Mouse (Mus musculus): Measurements from ENCODE around the gene Copz1.

Copz1 gene

GRCm38 (mm10) chr15:103295851-103296250 is 23.3 kb downstream of the Copz1 start:
- no peak for DNase-seq

GRCm38 (mm10) chr15:103297313-103297712 is 24.8 kb downstream of the Copz1 start:
- DNase-seq, result no peak

- DNase-seq, result no peak
Measured at GRCm38 (mm10) chr15:103298026-103298425, 25.5 kb downstream of the Copz1 start.

- no peak for DNase-seq
Measured at GRCm38 (mm10) chr15:103298861-103299616, 26.5 kb downstream of the Copz1 start.

GRCm38 (mm10) chr15:103299644-103300043 is 27.1 kb downstream of the Copz1 start:
- DNase-seq, result peak; percentile 13

- DNase-seq, result peak; percentile 34
Measured at GRCm38 (mm10) chr15:103300067-103300471, 27.6 kb downstream of the Copz1 start.

- DNase-seq, result peak; percentile 12
Measured at GRCm38 (mm10) chr15:103300560-103300959, 28.0 kb downstream of the Copz1 start.

GRCm38 (mm10) chr15:103301046-103301445 is 28.5 kb downstream of the Copz1 start:
- DNase-seq, result no peak

- no peak for DNase-seq
Measured at GRCm38 (mm10) chr15:103301547-103302340, 29.2 kb downstream of the Copz1 start.

- DNase-seq, result no peak
Measured at GRCm38 (mm10) chr15:103302341-103303021, 30.0 kb downstream of the Copz1 start.

GRCm38 (mm10) chr15:103303916-103304615 is 31.6 kb downstream of the Copz1 start:
- DNase-seq, result no peak

- DNase-seq, result no peak
Measured at GRCm38 (mm10) chr15:103304616-103304969, 32.1 kb downstream of the Copz1 start.

- peak; percentile 92 for DNase-seq
Measured at GRCm38 (mm10) chr15:103305070-103305678, 32.7 kb downstream of the Copz1 start.

- DNase-seq, result no peak
Measured at GRCm38 (mm10) chr15:103305792-103306645, 33.5 kb downstream of the Copz1 start.

- peak; percentile 92 for DNase-seq
Measured at GRCm38 (mm10) chr15:103307125-103307524, 34.6 kb downstream of the Copz1 start.

- DNase-seq, result no peak
Measured at GRCm38 (mm10) chr15:103308056-103308875, 35.8 kb downstream of the Copz1 start.

- DNase-seq, result no peak
Measured at GRCm38 (mm10) chr15:103308876-103309580, 36.5 kb downstream of the Copz1 start.

- DNase-seq, result no peak
Measured at GRCm38 (mm10) chr15:103310365-103310910, 37.9 kb downstream of the Copz1 start, which contains the start of gene Gpr84. Gene Gpr84, minus strand, starts transcription at chr15:103310612.

- no peak for DNase-seq
Measured at GRCm38 (mm10) chr15:103313495-103314095, 41.1 kb downstream of the Copz1 start.

Data from cerebellum, adult 8-10 months (tissue).